8 mouse cellular contexts compared by ENCODE assay signal in the genomic region with DNA sequence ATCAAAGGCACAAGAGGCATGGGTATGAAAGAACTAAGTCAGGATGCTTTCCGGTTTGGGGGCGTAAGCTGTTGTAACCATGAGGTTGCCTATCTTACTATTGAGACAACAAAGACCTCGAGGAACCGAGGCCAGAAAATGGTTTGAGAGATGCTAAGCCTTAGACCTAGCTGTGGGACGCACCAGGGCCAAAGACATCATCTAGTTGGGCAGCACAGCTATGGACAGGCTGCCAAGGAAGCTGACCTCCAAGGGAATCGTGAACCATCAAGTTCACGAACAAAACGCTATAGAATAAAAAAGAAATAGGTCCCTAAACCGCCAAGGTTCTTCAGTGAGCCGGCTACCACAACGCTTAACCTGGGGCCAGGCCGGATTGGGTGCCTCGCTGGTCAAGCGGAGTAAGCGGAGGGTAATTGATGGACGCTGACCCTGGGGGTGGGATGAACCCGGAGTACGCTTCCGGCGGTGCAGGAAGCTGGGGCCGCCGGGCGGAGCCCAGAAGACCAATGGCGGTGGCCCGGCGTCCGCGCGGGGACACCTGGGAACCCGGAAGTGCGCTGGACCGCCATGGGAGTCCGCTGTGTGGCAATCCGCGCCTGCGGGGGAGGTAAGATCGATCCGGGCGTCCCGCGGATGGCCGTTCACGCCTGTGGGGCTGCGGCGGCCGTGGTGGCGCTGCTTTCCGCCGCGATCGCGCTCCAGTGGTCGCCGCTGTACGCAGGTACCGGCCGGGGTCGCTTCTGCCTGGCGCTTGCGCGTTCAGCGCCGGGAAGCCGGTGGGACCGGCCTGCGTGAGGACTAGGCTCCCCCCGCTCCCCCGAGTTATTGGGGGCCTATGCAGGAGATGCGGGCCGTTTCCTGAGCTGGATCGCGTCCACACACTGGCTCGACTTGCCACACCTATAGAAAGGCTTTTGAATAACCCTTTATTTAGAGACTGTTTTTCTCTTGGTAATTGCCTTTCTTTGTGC. TPM values are rescaled to one million over a fixed set of nuclear protein-coding genes. Genes with fewer than 3 reads are reported as not detected.
DNase-seq lines count a peak whose midpoint lies in the region; ATAC-seq lines count a peak whose summit lies in the region.

A gene (plus strand): TSS at position 490 of the 974 bp plus-strand sequence.

- ATAC-seq in hindbrain, embryonic 16.5 days: peak; percentile 99

- no peaks in the 10 kb centered on the region for H3K36me3 ChIP-seq in hindbrain, embryonic 16.5 days (ENCODE audit: control insufficient read depth, insufficient read depth, low read length)
- peaks cover 20% of the 10 kb centered on the region for H3K36me3 ChIP-seq in megakaryocyte, embryonic 14.5 days (replicated peaks; ENCODE audit: low read length)

- H3K27me3 ChIP-seq in hindbrain, embryonic 16.5 days (replicated peaks; ENCODE audit: control insufficient read depth, insufficient read depth, low read length): peaks cover 5% of the 10 kb centered on the region
- no peaks in the 10 kb centered on the region for H3K27me3 ChIP-seq in megakaryocyte, embryonic 14.5 days (replicated peaks)

- H3K27ac ChIP-seq in hindbrain, embryonic 16.5 days (ENCODE audit: low read depth, low read length): peak within 1 kb of the TSS; percentile 91

- H3K4me1 ChIP-seq in hindbrain, embryonic 16.5 days (ENCODE audit: control insufficient read depth, insufficient read depth, low read depth, low read length): peaks cover 16% of the 10 kb centered on the region
- peaks cover 46% of the 10 kb centered on the region for H3K4me1 ChIP-seq in megakaryocyte, embryonic 14.5 days

- no peaks in the 10 kb centered on the region for H3K9me3 ChIP-seq in hindbrain, embryonic 16.5 days (ENCODE audit: control insufficient read depth, low read length)
- H3K9me3 ChIP-seq in megakaryocyte, embryonic 14.5 days: no peaks in the 10 kb centered on the region

- peak within 1 kb of the TSS; percentile 96 for H3K4me2 ChIP-seq in hindbrain, embryonic 16.5 days (ENCODE audit: low read length)

- peak within 1 kb of the TSS; percentile 92 for H3K9ac ChIP-seq in hindbrain, embryonic 16.5 days (ENCODE audit: low read depth, low read length)

- peak; percentile 53 for DNase-seq in WW6 (ENCODE audit: low read depth, low spot score)
- peak; percentile 87 to 92 for DNase-seq in cerebellum, postnatal 36 days
- DNase-seq in gastrocnemius, adult 18-20 months (ENCODE audit: low spot score): peak; percentile 90
- DNase-seq in left cerebral cortex, adult 8-10 months (ENCODE audit: low spot score in 2 of 2): peak; percentile 80 to 91
- peak; percentile 94 for DNase-seq in right cerebral cortex, postnatal 10 days (ENCODE audit: low spot score in 2 of 2)
- DNase-seq in urinary bladder, postnatal 25 days (ENCODE audit: low spot score): peak; percentile 86

- WGBS in hindbrain, embryonic 16.5 days: 4% methylated on average over 59 of the region's 73 CpGs

- peak within 1 kb of the TSS; percentile 93 for H3K4me3 ChIP-seq in hindbrain, embryonic 16.5 days (ENCODE audit: low read length)
- H3K4me3 ChIP-seq in megakaryocyte, embryonic 14.5 days (replicated peaks): peak within 1 kb of the TSS; percentile 97

RNA-seq across cellular contexts. Expression of the gene that starts here (rescaled TPM):
- total RNA-seq in gastrocnemius, adult 18-20 months (2021): 10 to 100 TPM; 25.4 to 26.0 TPM
- polyA plus RNA-seq in hindbrain, embryonic 16.5 days (2015; fragmentation: Nextera tagmentation; extraction: Ambion mirVana): 133 and 146 TPM in 2 replicates
- 10 to 100 TPM; 48.7 to 62.5 (median 56.0) TPM for total RNA-seq in left cerebral cortex, adult 8-10 months (2022)
- 49.5 and 114 TPM in 2 replicates for polyA plus RNA-seq in megakaryocyte, embryonic 14.5 days (2012; ENCODE audit: insufficient read depth, low replicate concordance)

Comparison
In these comparisons a context has a peak if more than half of its experiments do, and no peak if none do; other contexts are left out.
1. Peak in every context shown above with its lines: DNase-seq, ATAC-seq, H3K4me3 ChIP-seq and H3K27ac ChIP-seq.